Mouse (Mus musculus) telencephalon, adult 2 months (tissue): Measurements from ENCODE around the gene Tmem233.

ENCODE experiments used
- DNase-seq: peaks from one replicate; pipeline ENCODE4 v3.0.0-alpha.2; 2011; ENCODE audit warnings: low read depth, low spot score

The Tmem233 gene

DNA sequence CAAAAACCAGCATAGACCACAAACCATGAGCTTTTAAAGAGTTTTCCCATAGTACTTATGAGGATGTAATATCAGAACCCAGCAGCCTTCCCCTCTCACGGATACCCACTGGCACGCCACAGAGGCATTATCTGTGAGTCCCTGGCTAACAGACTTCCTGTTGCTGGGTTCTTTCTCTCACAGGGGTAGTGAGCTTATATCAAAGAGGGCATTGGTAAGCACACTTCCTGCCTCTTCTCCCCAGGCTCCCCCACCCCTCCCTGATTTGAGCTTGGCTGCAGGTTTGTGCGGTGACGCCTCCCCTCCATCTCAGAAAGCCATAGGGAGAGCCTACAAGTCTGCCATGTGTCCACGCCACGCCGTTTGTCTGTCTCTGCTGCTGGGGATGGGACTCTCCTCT lies 54.0 kb downstream of the Tmem233 start:
- DNase-seq = no peak

DNA sequence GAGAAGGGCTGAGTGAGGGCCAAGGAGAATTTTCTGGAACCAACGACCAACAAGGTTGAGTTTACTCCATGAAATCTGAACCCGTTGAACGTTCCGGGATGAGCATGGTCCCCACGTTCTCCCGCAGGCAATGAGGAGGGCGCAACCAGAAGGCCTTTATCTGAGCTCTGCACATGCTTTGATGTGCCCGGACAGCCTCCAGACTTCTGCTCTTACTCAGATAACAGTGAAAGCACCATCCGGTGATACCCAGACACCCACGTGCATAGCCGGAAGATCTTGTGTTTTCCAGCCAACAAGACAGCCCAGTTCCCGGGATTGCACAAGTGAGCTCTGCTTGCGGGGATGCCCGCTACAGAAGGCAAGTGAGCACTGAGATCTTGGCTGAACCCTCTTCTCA lies 56.5 kb downstream of the Tmem233 start:
- no peak for DNase-seq

DNA sequence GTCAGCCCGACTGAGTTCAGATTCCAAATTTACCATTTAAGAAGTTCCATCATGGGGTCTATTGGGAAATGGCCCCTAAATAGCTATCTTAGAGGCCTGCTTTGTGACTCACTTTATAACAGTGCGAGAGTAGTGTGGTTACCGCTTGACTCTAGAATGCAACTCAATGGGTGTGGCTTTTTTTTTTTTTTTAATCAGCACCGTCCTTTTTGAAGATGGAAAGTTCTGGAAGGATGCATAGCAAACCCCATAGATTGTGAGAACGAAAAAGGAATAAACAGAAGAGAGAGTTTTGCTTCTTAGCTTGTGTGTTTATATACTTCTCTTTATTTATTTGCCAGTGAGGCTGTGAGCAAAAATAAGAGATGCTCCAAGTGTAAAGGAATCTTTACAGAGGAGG lies 56.9 kb downstream of the Tmem233 start:
- DNase-seq = no peak

DNA sequence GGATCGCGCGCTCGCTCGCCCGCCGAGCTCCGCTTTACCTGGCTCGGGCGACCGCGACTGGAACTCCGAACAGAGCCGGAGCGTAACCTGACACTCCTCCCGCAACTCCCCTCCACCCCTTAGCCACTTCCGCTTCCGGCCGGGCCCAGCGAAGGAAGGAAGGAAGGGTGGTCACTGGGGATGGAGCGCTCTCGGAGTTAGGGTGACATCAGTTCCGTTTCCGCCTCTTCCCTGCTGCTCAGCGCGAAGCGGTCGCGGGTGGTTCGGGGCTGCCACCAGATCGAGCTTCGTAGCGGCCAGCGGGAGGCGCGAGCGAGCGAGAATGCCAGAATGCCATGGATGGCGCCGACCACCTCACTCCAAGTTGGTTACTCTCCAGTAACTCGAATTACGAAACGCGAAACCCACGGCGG lies 58.7 kb downstream of the Tmem233 start, which contains the start of gene Prkab1:
Gene Prkab1, minus strand, starts transcription at position 182 of the 413 bp plus-strand sequence.
- DNase-seq = peak; percentile 96

DNA sequence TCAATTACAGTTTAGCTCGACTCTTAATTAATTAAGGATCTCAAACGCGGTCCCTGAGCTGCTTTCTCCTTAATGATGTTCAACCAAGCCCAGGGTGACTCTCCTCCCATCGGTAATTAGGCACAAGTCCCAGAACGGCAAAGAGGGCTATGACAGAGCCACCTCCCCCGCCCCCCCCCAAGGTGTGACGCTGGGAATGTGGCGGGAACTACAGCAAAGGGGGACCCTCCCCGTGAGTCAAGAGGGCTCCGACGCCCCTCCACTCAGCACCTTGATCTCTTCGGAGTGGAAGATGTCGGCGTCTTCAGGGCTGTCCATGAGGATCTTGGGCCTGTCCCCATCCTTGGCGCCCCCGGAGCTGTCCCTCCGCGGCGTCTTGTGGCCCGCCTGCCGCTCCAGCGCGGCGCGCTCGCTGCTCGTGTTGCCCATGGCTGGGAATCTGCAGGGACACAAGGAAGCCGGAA lies 59.2 kb downstream of the Tmem233 start:
- no peak for DNase-seq

DNA sequence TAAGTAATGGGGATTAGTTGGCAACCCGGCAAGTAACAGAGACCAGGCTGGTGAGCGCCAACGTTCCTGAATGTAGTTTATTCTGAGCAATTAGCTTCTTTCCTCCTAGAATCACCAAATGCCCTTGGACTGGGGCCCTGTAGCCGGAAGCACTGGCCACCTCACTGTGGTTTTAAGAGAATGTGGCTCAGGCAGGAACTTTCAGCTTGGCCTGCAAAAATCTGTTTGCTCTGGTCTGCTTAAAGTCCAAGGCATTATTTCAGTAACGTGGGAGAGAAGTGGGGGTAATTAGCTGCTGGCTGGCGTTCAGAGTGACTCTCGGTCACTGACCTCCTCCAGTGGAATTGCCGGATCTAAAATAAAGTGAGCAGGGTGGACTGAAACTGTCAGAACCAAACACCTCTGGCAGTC lies 59.8 kb downstream of the Tmem233 start:
- no peak for DNase-seq

DNA sequence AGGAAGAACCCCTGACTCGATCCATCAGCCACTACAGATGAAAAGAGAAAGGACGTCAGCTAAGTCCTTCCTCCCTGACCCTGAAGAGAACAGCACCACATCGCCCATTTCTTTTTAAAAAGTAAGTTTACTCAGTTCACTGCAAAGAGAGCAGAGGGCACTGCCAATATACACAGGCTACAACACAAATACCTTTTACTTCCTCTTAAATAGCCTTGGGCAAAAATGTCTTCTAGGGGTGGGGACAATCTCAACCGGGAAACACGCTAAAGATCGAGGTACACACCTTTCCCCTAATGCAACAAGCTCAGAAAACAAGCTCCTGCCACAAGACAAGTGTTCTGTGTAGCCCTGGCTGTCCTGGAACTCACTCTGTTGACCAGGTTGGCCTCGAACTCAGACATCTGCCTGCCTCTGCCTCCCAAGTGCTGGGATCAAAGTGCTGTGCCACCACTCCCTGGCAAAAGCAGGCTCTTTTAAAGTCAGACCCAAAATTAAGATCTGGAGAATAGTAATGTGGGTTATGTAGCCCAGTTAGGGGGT lies 60.3 kb downstream of the Tmem233 start:
- DNase-seq = no peak

DNA sequence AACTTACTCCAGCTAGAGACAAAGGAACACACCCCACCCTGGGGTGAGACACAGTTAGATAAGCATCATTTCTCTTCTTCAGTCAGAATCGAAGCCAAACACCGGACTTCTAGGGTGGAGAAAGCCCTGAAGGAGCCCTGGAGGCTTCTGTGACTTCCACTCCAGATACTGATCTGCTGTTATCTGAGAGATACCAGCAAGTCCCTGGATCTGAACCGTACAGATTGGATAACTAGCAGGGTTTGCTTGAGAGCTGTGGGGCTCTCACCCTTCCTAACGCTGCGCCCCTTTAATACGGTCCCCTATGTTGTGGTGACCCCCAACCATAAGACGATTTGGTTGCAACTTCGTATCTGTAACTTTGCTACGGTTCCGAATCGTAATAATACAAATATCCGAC lies 60.9 kb downstream of the Tmem233 start:
- DNase-seq = no peak

DNA sequence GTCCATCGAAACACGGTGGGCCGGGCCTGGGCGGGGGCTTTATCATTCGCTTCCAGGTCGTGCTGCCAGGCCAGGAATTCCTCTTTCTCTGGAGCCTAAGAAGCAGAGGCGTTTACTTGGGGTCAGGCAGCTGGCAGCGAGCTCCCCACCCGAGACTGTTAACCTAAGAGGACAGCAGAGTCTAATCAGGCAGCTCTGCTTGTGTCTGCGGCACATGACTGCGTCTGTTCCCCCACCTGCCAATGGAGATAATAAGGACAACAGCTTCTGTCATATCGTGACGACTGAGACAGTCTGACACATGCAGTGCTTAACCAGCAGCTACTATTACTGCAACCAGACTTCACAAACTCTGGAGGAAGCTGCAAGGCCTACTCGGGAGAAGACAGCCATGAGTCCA lies 61.5 kb downstream of the Tmem233 start:
- DNase-seq = no peak

DNA sequence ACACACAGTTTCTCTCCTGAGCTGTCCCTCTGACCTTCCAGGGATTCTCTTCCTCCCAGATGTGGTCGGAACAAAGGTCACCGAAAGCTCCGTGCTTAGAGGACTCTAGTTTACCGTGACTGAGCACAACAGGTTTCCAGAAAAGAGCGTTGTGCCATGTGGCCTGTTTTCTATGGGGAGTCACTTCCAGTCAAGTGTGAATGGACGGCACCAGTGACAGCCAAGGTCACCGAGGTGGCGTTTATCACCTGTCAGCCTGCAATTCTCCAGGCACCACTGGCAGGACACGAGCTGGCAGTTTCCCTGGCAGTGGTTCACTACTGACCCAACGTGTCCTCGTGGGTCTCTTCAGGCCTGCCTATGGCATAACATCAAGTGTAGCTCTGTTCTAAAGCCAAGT lies 63.7 kb downstream of the Tmem233 start:
- no peak for DNase-seq

DNA sequence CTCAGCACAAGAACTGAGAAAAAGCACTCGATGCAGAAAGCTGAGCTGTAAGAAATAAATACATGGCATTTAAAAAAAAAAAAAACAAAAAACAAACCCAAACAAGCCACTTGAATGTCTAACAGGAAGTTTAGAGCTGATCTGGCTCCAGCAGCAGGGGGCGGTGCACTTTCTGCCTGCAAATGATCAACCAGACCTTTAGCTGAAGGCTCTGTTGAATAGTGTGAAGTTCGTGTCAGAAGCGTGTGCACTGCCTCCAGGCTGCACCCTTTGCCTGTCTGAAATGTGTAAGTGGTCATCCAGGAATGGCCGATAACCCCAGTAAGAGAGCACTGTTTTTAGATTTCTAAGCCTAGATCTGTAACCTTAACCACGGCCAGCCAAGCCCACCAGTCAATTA lies 64.3 kb downstream of the Tmem233 start:
- no peak for DNase-seq

DNA sequence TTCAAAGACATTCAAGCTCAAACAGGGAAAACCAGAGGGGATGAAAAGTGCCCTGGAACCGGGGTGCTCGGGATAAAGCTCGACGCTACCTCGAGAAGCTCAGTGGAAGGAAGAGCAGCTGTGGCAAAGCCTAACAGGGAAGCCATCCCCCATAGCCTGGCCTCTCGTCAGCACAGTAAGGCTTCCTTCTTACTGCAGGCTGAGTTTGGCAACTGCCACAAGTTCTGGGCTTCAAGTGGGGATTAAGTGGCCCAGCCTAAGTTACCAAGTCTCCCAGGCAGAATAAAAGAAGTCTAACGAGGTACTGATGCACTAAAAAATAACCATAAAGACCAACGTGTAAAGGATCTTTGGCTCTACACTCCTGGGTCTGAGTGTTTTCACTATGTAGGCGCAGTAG lies 64.8 kb downstream of the Tmem233 start:
- no peak for DNase-seq

DNA sequence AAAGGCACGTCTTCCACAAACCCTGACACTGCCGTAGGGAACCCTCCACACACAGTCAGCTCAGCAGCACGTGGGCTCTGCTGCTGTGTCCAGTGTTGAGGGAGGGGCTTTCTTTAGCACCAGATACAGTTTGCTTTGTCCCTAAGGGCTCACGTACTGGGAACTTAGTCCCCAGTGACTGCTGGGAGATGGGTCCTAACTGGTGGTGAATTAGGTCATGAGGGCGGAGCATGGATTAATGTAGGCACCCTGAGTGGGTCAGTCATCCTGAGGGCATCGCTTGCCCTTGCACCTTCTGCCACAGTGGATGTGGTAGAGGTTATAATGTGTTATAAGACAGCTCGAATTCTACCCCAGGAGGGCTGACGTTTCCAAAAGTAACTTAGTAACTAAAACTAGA lies 65.7 kb downstream of the Tmem233 start:
- no peak for DNase-seq

DNA sequence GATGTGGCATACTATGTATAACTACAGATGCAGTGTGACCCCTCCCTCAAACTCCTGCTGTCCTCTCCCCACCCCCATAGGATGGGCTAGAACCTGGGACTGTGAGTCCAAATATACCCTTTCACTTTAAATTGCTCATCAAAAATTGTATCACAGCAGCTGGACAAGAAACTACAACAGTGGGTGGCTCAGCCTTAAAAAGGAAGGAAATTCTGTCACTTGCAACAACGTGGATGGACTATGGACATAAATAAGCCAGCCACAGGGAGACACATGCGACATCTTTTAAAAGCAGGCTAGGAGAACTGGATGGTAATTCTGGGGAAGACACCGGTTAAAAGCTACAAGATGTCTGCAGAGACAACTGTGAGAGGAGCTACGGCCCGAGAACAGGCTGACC lies 66.5 kb downstream of the Tmem233 start:
- peak; percentile 64 for DNase-seq

DNA sequence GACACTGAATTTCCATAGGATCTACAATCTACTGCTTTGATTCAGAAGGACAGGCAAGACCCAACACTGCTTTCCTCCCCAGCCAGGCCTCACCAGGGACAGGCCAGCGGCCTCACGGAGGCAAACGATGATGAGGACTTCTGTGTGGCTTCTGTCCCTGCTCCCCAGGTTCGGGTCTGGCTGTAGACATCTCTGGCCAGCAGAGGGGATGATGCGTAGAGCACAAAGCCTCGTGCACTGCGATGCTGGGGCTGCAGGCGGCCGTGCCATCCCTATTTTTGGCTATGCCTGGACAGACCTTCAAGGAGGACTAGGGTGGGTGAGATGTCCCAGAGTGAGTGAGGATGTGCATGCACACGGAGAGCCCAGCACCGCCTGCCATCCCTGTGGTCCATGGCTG lies 68.8 kb downstream of the Tmem233 start:
- no peak for DNase-seq

DNA sequence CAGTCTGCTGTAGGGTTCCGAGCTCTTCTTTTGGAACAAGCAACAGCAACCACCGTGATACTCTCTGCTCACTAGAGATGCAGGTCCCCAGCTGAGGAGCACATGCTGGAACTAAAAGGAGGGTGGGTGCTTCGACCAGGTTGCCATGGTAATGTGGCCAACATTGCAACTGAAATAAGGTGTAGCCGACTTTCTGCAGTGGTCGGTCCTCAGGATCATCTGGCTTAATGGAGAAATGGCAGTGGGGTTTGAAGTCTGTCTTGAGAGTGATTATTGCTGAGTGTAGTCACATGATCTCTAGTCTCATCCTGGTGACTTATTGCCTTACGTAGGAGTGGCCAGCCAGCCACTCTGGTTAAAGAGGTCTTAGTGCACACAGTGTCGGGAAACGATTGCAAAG lies 69.2 kb downstream of the Tmem233 start:
- DNase-seq = no peak

DNA sequence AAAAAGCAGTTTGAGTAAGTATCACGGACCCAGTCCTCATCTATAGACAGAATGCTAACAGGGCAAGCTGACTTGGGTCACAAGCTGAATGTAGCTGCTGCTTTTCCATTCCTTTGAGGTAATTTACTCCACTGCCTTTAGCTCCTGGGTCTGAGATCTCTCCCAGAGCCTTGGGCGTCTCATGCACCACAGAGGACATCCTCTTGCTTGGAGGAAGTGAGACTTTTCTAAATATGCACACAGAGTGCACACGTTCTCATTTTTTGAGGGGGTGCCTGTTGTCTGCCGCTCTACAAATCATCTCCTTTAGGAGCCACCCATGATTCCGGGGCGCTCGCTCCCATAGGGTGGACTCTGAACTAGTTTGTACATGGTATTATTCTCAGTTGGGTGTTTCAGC lies 70.5 kb downstream of the Tmem233 start:
- no peak for DNase-seq

DNA sequence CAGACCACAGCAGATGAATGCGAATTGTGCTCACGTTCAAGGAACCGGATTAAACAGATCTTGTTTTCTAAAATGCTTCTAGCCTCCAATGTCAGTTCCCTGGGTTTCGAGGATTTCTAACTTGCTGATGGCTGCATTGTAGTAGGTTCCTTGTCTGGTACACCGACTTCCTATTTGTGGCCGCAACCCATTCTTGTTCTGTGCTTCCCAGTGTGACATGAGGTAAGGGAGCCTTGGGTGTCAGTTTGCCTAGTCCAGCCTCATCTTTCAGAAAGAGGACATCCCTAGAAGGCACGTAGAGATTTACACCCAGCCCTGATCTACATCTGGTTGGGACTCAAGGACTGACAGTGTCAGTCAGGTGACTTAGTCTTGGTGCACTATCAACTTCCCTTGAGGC lies 71.3 kb downstream of the Tmem233 start:
- DNase-seq = no peak

DNA sequence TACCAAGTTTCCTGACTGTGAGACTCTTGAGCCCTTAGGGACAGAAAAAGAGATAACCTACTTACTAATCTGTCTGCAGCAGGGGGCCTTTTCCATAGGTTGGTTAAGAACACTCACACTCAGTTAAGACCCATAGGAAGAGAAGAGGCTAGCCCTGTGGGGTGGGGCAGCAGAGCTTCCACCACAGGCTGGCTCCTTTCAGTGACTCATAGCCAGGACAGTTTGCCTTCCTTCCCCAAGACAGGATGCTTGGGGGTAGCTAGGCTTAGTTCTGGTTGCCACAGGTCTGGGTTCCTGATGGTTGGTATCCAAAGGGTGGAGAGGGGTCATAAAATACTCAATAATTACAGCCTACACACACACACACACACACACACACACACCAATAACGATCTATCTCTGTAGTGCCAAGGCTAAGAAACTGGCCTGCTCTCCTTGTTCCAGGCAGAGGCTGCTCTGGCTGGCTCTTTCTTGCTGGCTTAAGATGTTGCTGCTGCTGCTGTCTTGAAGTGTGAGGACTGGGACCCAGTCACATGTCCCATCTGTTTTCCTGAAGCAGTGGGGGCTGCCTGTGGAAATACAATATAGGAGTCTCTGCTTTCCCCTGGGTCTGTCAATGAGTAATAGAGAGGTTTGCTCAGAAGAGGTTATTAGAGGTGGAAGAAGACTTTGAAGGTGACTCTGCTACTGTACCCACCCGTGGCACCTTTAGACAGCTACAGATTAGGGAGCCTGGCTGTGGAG lies 73.0 kb downstream of the Tmem233 start:
- DNase-seq = no peak

DNA sequence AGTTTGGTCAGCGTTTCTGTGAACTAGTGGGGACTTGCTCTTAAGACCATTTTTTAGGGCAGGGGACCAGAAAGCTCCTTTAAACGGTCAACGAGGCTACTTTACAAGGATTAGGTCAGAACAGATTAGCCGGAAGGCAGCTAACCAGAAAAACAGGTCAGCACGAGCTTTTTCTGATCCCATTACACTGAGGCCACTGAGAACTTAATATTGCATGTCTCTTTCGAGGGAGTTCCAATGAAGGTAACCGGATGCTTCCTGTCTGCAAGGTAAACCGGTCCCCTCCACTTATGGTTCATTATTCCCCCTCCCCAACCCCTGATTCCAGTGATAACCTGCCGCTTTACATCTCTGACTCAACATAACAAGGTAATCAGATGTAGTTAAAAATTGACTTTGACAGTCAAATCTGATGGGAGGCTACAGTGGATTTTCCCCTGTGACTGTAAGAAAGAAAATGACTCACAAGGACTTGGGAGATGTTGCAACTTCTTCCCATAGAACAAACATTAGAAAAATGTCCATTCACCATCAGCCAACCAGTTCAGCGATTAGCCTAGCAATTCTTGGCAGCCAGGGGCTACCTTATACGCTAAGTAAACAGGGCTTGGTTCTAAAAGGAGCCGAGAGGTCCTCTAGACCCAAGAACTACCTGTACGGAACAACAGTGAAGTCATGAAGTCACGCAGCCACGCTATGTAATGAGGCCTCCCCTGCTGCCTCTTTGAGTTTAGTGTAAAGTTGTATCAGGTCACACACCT lies 73.8 kb downstream of the Tmem233 start:
- no peak for DNase-seq

DNA sequence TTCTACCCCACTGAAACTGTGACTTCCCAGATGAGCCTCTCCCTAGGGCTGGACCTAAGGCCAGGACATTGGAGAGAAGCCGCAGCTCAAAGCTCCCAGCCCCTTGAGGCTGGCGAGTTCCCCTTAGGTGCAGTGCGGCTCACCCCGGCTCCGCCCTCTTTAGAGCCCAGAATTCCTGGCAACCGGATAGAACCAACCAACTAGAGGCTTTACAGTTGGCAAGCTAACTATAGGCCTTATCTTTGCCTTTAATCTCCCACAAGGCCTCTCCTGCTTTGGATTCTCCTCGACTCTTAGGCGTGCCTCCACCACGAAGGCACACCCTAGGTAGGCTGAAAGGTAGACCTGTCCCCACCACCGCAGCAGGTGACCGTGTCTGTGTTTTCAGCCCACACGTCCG lies 75.3 kb downstream of the Tmem233 start:
- no peak for DNase-seq

DNA sequence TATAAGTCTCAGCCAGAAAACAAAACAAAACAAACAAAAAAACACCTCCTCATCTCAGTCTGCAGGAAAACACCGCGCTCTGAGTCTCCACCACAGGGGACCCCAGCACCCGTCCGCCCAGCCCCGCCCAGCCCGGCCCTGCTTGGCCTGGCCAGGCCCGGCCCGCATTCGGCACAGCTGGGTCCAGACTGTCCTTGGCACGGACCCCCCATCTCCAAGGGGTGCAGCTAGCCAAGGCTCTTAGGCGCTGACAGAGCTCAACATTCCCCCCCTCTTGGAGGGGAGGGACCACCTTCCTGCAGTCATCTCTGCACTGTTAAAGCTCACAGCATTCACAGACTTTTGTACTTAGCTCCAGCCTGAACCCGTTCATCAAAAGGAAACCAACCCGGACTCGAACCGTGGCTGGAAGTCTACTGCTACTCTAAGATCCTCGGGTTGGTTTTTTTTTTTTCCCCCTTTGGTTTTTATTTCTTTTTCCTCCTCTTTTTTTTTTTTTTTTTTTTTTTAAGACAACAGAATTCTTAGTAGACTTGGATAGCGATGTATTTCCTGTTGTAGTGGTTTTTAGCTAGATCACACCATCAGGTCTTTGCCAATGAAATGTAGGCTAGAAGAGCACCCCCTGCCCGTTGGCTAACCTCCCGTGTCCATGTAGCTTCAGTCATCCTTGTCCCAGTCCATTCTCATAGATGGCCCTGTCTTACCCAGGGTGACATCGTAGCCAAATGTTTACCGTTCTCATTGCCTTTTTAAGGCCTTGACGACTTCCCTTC lies 76.5 kb downstream of the Tmem233 start:
- no peak for DNase-seq
